In genomic region chr14:23989696-23990095, GRCm38 (mm10) we compare ENCODE assay signal across 28 mouse cellular contexts. TPM values are rescaled to one million over a fixed set of nuclear protein-coding genes. Genes with fewer than 3 reads are reported as not detected.
DNase-seq lines count a peak whose midpoint lies in the region; ATAC-seq and TF ChIP-seq lines count a peak whose summit lies in the region.
"Had no signal": no experiment of that assay in that cellular context is flagged by ENCODE, and none has a peak within 500 bp of the region (broad histone marks: within the 10 kb centered on the region; RNA-seq: fewer than 3 reads in every experiment).

No protein-coding gene starts in this region.

- H3K27ac ChIP-seq in kidney, embryonic 15.5 days, result no peak overlapping the region
- H3K27ac ChIP-seq in left cerebral cortex, adult 2 months, result peak overlapping the region; percentile 50; the same call in 1 of the 2 replicates
- H3K27ac ChIP-seq: forebrain, embryonic 13.5 days; heart, embryonic 10.5 days; heart, embryonic 15.5 days; hindbrain, embryonic 13.5 days; limb, embryonic 12.5 days; lung, embryonic 15.5 days; neural tube, embryonic 12.5 days had no signal

- H3K4me2 ChIP-seq in kidney, embryonic 15.5 days, result no peak overlapping the region
- H3K4me2 ChIP-seq: forebrain, embryonic 13.5 days; heart, embryonic 15.5 days; hindbrain, embryonic 13.5 days; limb, embryonic 12.5 days; lung, embryonic 15.5 days; midbrain, embryonic 11.5 days; neural tube, embryonic 12.5 days had no signal

- H3K9me3 ChIP-seq in kidney, embryonic 15.5 days (replicated peaks), result no peaks in the 10 kb centered on the region
- H3K9me3 ChIP-seq: forebrain, embryonic 13.5 days; heart, embryonic 10.5 days; heart, embryonic 15.5 days; hindbrain, embryonic 13.5 days; limb, embryonic 12.5 days; lung, embryonic 15.5 days; neural tube, embryonic 12.5 days had no signal

- H3K9ac ChIP-seq in kidney, embryonic 15.5 days, result no peak overlapping the region
- H3K9ac ChIP-seq: forebrain, embryonic 13.5 days; heart, embryonic 15.5 days; hindbrain, embryonic 13.5 days; limb, embryonic 12.5 days; lung, embryonic 15.5 days; neural tube, embryonic 12.5 days had no signal

- H3K4me3 ChIP-seq in kidney, embryonic 15.5 days (replicated peaks), result no peak overlapping the region
- no peak overlapping the region for H3K4me3 ChIP-seq in left cerebral cortex, adult 2 months
- H3K4me3 ChIP-seq: forebrain, embryonic 13.5 days; heart, embryonic 10.5 days; heart, embryonic 15.5 days; hindbrain, embryonic 13.5 days; limb, embryonic 12.5 days; lung, embryonic 15.5 days; myocyte; neural tube, embryonic 12.5 days had no signal

- H3K4me1 ChIP-seq in kidney, embryonic 15.5 days, result peaks cover 4% of the 10 kb centered on the region
- H3K4me1 ChIP-seq: forebrain, embryonic 13.5 days; heart, embryonic 10.5 days; heart, embryonic 15.5 days; hindbrain, embryonic 13.5 days; limb, embryonic 12.5 days; lung, embryonic 15.5 days; neural tube, embryonic 12.5 days had no signal

- peaks cover 4% of the 10 kb centered on the region; the same call in 1 of the 2 replicates for H3K27me3 ChIP-seq in kidney, embryonic 15.5 days
- H3K27me3 ChIP-seq: forebrain, embryonic 13.5 days; hindbrain, embryonic 13.5 days; lung, embryonic 15.5 days; neural tube, embryonic 12.5 days had no signal

- TF ChIP-seq CTCF in left cerebral cortex, adult 2 months (IDR thresholded peaks at IDR 0.05), result no peak

- no peak for ATAC-seq in kidney, embryonic 15.5 days (replicated peaks; ENCODE audit: low FRiP score)
- ATAC-seq: CD4-positive, CD25-positive, alpha-beta regulatory T cell, adult 4 months; forebrain, embryonic 13.5 days; intestine, postnatal 0 days had no signal

- peak; percentile 56 for DNase-seq in kidney, adult 11 months
- no peak for DNase-seq in left cerebral cortex, adult 2 months (ENCODE audit: extremely low spot score in 1 of 2, low spot score in 2 of 2)
- DNase-seq in left cerebral cortex, adult 11 months (ENCODE audit: low spot score), result no peak
- peak; percentile 25 to 68 for DNase-seq in kidney, postnatal 25 days
- DNase-seq in embryo, embryonic 11 days, result no peak
- DNase-seq in testis, postnatal 14 days (ENCODE audit: low spot score), result no peak
- DNase-seq: adrenal gland, postnatal 14 days; cerebellum, adult 11 months; cerebellum, adult 9-10 months; cerebellum, postnatal 36 days; gastrocnemius, postnatal 14 days; heart, adult 11 months; heart, postnatal 36 days; thymus, postnatal 4 days had no signal

- intact Hi-C loops in left cerebral cortex, adult 2 months (cut with DNase I), result no loop called here

- no peaks in the 10 kb centered on the region for H3K36me3 ChIP-seq in kidney, embryonic 15.5 days
- H3K36me3 ChIP-seq: heart, embryonic 10.5 days; heart, embryonic 15.5 days; hindbrain, embryonic 13.5 days; limb, embryonic 12.5 days; lung, embryonic 15.5 days; neural tube, embryonic 12.5 days had no signal

- 58% methylated on average over 11 of the region's 11 CpGs for WGBS in kidney, embryonic 15.5 days

RNA-seq across cellular contexts. Expression of gene Kcnma1, which starts 24.6 kb away (rescaled TPM):
- 1.8 and 2.5 TPM in 2 replicates for polyA plus RNA-seq in kidney, embryonic 15.5 days (2015; fragmentation: Nextera tagmentation; extraction: Ambion mirVana)
- 100 to 1,000 TPM; 194 to 195 TPM for total RNA-seq in left cerebral cortex, adult 2 months (2021)
- total RNA-seq: megakaryocyte progenitor cell, adult 5-6 weeks had no signal
- polyA plus RNA-seq: CD4-positive, CD25-positive, alpha-beta regulatory T cell, adult 4 months; liver, adult 2 months had no signal

Comparison
In these comparisons a context has a peak if more than half of its experiments do, and no peak if none do; other contexts are left out.
1. DNase-seq: peak in kidney, adult 11 months (single experiment) and kidney, postnatal 25 days (2 of 2); none in left cerebral cortex, adult 2 months (0 of 2), left cerebral cortex, adult 11 months (single experiment), embryo, embryonic 11 days (single experiment) and testis, postnatal 14 days (single experiment).